10 mouse cellular contexts compared by ENCODE assay signal in genomic region chr7:98289585-98289984, GRCm38 (mm10). TPM values are rescaled to one million over a fixed set of nuclear protein-coding genes. Genes with fewer than 3 reads are reported as not detected.
A peak's percentile ranks its signal among the peaks of the same experiment; 100 is the strongest.
DNase-seq lines count a peak whose midpoint lies in the region; ATAC-seq and TF ChIP-seq lines count a peak whose summit lies in the region.
"Had no signal": no experiment of that assay in that cellular context is flagged by ENCODE, and none has a peak within 500 bp of the region (broad histone marks: within the 10 kb centered on the region; RNA-seq: fewer than 3 reads in every experiment).

No protein-coding gene starts in this region.

- H3K4me2 ChIP-seq in intestine, postnatal 0 days (replicated peaks; ENCODE audit: low read depth), result no peak overlapping the region
- H3K4me2 ChIP-seq in intestine, embryonic 16.5 days (ENCODE audit: low read depth, low read length), result no peak overlapping the region
- H3K4me2 ChIP-seq in hindbrain, embryonic 11.5 days (replicated peaks; ENCODE audit: low read depth, low read length), result no peak overlapping the region
- H3K4me2 ChIP-seq: heart, embryonic 15.5 days; limb, embryonic 13.5 days had no signal

- H3K79me2 ChIP-seq in C2C12 (ENCODE audit: control insufficient read depth, insufficient read depth), result no peaks in the 10 kb centered on the region

- no peak overlapping the region for H3K4me3 ChIP-seq in intestine, postnatal 0 days (ENCODE audit: low read depth, low read length)
- H3K4me3 ChIP-seq in intestine, embryonic 16.5 days (ENCODE audit: low read length), result no peak overlapping the region
- no peak overlapping the region for H3K4me3 ChIP-seq in C2C12 (ENCODE audit: insufficient read depth, poor library complexity, severe bottlenecking)
- no peak overlapping the region for H3K4me3 ChIP-seq in hindbrain, embryonic 11.5 days (ENCODE audit: low read depth, low read length)
- H3K4me3 ChIP-seq: heart, embryonic 15.5 days; limb, embryonic 13.5 days had no signal

- no peak overlapping the region for H3ac ChIP-seq in C2C12 (ENCODE audit: control insufficient read depth, insufficient read length, low read depth)

- H3K9ac ChIP-seq in intestine, postnatal 0 days (ENCODE audit: low read depth, low read length), result no peak overlapping the region
- H3K9ac ChIP-seq in intestine, embryonic 16.5 days (ENCODE audit: low read depth, low read length), result no peak overlapping the region
- no peak overlapping the region for H3K9ac ChIP-seq in hindbrain, embryonic 11.5 days (ENCODE audit: low read depth, low read length)
- H3K9ac ChIP-seq: heart, embryonic 15.5 days; limb, embryonic 13.5 days had no signal

- TF ChIP-seq CTCF in intestine, postnatal 0 days (IDR thresholded peaks at IDR 0.05; ENCODE audit: low read depth), result peak; percentile 66
- TF ChIP-seq CTCF in C2C12 (IDR thresholded peaks at IDR 0.05; ENCODE audit: control insufficient read depth, insufficient read depth, insufficient read length), result no peak

- DNase-seq in ZHBTc4 (ENCODE audit: low read depth, low spot score), result peak; percentile 49
- DNase-seq in lung, postnatal 10 days, result peak; percentile 28
- no peak for DNase-seq in hindbrain, embryonic 11.5 days (ENCODE audit: low spot score)
- no peak for DNase-seq in right cerebral cortex, postnatal 10 days (ENCODE audit: low spot score in 2 of 2)
- no peak for DNase-seq in gastrocnemius, postnatal 25 days

- no peak overlapping the region for H3K27ac ChIP-seq in intestine, postnatal 0 days (ENCODE audit: low read depth, low read length)
- no peak overlapping the region for H3K27ac ChIP-seq in intestine, embryonic 16.5 days (ENCODE audit: low read length)
- H3K27ac ChIP-seq in hindbrain, embryonic 11.5 days (ENCODE audit: low read depth, low read length), result no peak overlapping the region
- H3K27ac ChIP-seq: heart, embryonic 15.5 days; limb, embryonic 13.5 days had no signal

- 47% methylated on average over 3 of the region's 3 CpGs for WGBS in intestine, postnatal 0 days
- WGBS in intestine, embryonic 16.5 days, result 45% methylated on average over 3 of the region's 3 CpGs
- WGBS in hindbrain, embryonic 11.5 days, result 37% methylated on average over 3 of the region's 3 CpGs

- H3K36me3 ChIP-seq in intestine, postnatal 0 days (ENCODE audit: control insufficient read depth, insufficient read depth), result no peaks in the 10 kb centered on the region
- H3K36me3 ChIP-seq in intestine, embryonic 16.5 days (ENCODE audit: control insufficient read depth, insufficient read depth, low read length), result no peaks in the 10 kb centered on the region
- H3K36me3 ChIP-seq in C2C12 (ENCODE audit: control insufficient read depth, insufficient read depth), result no peaks in the 10 kb centered on the region
- H3K36me3 ChIP-seq in hindbrain, embryonic 11.5 days (ENCODE audit: control insufficient read depth, insufficient read depth, low read length), result no peaks in the 10 kb centered on the region
- H3K36me3 ChIP-seq: heart, embryonic 15.5 days; limb, embryonic 13.5 days had no signal

- ATAC-seq in intestine, postnatal 0 days, result no peak
- no peak for ATAC-seq in intestine, embryonic 16.5 days
- ATAC-seq in hindbrain, embryonic 11.5 days (ENCODE audit: low FRiP score), result no peak

- no peaks in the 10 kb centered on the region for H3K27me3 ChIP-seq in intestine, postnatal 0 days (replicated peaks; ENCODE audit: control insufficient read depth, insufficient read depth, low read length)
- H3K27me3 ChIP-seq in intestine, embryonic 16.5 days (replicated peaks; ENCODE audit: control insufficient read depth, insufficient read depth, low read length), result no peaks in the 10 kb centered on the region
- no peaks in the 10 kb centered on the region for H3K27me3 ChIP-seq in C2C12 (ENCODE audit: control insufficient read depth, insufficient read depth, insufficient read length)
- no peaks in the 10 kb centered on the region for H3K27me3 ChIP-seq in hindbrain, embryonic 11.5 days (ENCODE audit: control insufficient read depth, insufficient read depth, low read length)
- H3K27me3 ChIP-seq: heart, embryonic 15.5 days; limb, embryonic 13.5 days had no signal

- no peaks in the 10 kb centered on the region for H3K4me1 ChIP-seq in intestine, postnatal 0 days (replicated peaks; ENCODE audit: control insufficient read depth, insufficient read depth, low read length)
- H3K4me1 ChIP-seq in intestine, embryonic 16.5 days (ENCODE audit: control insufficient read depth, insufficient read depth, low read length), result no peaks in the 10 kb centered on the region
- no peaks in the 10 kb centered on the region for H3K4me1 ChIP-seq in hindbrain, embryonic 11.5 days (replicated peaks; ENCODE audit: control insufficient read depth, insufficient read depth, low read length)
- H3K4me1 ChIP-seq: heart, embryonic 15.5 days; limb, embryonic 13.5 days had no signal

- H3K79me3 ChIP-seq in C2C12 (ENCODE audit: low read depth), result no peaks in the 10 kb centered on the region

- no peaks in the 10 kb centered on the region for H3K9me3 ChIP-seq in intestine, postnatal 0 days (ENCODE audit: control insufficient read depth)
- no peaks in the 10 kb centered on the region for H3K9me3 ChIP-seq in intestine, embryonic 16.5 days (ENCODE audit: control insufficient read depth, low read length)
- no peaks in the 10 kb centered on the region for H3K9me3 ChIP-seq in hindbrain, embryonic 11.5 days (ENCODE audit: control insufficient read depth, low read length)
- H3K9me3 ChIP-seq: heart, embryonic 15.5 days; limb, embryonic 13.5 days had no signal

TF ChIP-seq in C2C12, 6 proteins besides CTCF, POLR2A, EP300 and RAD21:
- TF ChIP-seq CEBPB (IDR thresholded peaks at IDR 0.05; ENCODE audit: low read depth) (no peak), MAX (IDR thresholded peaks at IDR 0.05) (peak; percentile 65), MYOG (IDR thresholded peaks at IDR 0.05; ENCODE audit: control insufficient read depth, extremely low read depth, insufficient read length) (no peak), FOSL1 (IDR thresholded peaks at IDR 0.05; ENCODE audit: insufficient read depth, low read length, poor library complexity, severe bottlenecking) (no peak)

RNA-seq across cellular contexts. Expression of gene Acer3, which starts 31.4 kb away (rescaled TPM):
- 9.7 TPM in 2 replicates for polyA plus RNA-seq in intestine, postnatal 0 days (2015; fragmentation: Nextera tagmentation; extraction: Ambion mirVana)
- 17.1 and 20.5 TPM in 2 replicates for polyA plus RNA-seq in intestine, embryonic 16.5 days (2015; fragmentation: Nextera tagmentation; extraction: Ambion mirVana)
- polyA plus RNA-seq in C2C12 (2012; fragmentation: generic; extraction: Trizol), result 7.6 TPM
- 16.9 and 17.5 TPM in 2 replicates for polyA plus RNA-seq in hindbrain, embryonic 11.5 days (2014; fragmentation: Nextera tagmentation; extraction: Ambion mirVana)
- 1 to 10 TPM; 4.5 to 5.0 TPM for total RNA-seq in gastrocnemius, postnatal 25 days (2021)

Comparison
In these comparisons a context has a peak if more than half of its experiments do, and no peak if none do; other contexts are left out.
1. DNase-seq: peak in ZHBTc4 (single experiment) and lung, postnatal 10 days (single experiment); none in hindbrain, embryonic 11.5 days (single experiment), right cerebral cortex, postnatal 10 days (0 of 2) and gastrocnemius, postnatal 25 days (single experiment).